Mouse (Mus musculus): ENCODE results near the gene Gm17657. TPM values are rescaled to one million over a fixed set of nuclear protein-coding genes. Genes with fewer than 3 reads are reported as not detected.
A peak's percentile ranks its signal among the peaks of the same experiment; 100 is the strongest.

The Gm17657 gene
- total and polyA plus RNA-seq, 2 experiments = not detected

DNA sequence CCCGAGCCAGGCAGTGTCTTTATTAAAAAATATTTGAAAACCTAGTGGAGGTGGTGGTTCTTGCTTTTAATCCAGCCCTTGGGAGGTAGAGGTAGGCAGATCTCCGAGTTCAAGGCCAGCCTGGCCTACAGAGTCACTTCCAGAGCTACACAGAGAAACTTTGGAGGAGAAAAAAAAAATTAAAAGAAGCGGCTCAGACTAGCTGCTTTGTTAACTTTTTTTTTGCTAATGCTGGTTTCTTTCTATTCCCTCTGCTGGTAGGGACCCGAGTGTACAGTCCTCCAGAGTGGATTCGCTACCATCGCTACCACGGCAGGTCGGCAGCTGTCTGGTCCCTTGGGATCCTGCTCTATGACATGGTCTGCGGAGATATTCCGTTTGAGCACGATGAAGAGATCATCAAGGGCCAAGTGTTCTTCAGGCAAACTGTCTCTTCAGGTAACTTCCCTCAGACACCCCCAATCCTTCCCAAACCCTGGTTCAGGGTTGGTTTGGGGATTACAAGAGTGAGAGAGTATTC is 55.9 kb downstream of the Gm17657 start:
- H3K36me3 ChIP-seq (ENCODE audit: control insufficient read depth, insufficient read depth, low read length) = peaks cover 18% of the 10 kb centered on the region

DNA sequence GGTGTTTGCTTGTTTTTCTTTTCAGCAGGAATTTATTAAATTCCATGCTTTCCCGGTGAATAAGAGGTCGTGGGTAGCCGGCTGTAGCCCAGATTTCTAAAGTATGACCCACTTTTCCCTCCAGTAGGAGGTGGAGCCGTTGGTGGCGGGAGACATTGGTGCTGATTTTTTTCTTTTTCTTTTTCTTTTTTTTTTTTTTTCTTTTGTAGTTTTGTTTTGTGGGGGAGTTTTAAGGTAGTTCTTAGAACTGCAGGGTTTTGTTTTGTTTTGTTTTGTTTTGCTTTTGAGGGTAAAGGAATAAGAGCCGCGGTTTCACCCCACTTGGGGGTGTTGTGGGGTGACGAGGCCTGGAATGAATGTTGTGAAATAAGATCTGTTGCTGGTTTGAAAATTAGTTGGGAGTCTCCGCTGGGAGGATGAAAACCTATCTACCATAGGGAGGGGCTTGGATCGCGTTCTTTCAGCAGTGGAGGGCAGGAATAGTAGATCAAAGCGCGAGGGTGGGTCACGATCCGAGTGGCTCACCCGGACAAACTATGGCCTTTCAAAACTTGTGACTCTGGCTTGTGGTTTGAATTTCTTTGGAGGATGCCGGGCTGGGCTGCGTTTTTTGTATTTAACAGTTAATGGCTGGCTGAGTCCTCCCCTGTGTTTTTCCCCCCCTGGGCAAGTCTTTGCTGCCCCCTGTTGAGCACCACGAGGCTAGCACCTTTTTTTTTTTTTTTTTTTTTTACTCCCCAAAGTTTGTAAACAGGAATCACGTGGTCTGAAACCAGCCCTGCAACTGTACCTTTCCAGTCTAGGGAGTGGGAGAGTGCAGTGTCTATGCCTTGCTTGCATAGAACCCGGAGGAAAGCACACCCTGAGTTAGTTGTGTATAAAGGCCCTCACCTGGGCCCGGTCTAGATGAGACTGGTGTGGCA is 56.9 kb downstream of the Gm17657 start:
- WGBS = 1% methylated on average over 22 of the region's 22 CpGs
- H3K9ac ChIP-seq (ENCODE audit: low read depth, low read length) = peak overlapping the region; percentile 100
- DNase-seq (ENCODE audit: extremely low read depth, low read depth, low spot score) = peak; percentile 86
- H3K4me1 ChIP-seq (ENCODE audit: control insufficient read depth, insufficient read depth, low read length) = peaks cover 7% of the 10 kb centered on the region
- H3K36me3 ChIP-seq (ENCODE audit: control insufficient read depth, insufficient read depth, low read length) = peaks cover 18% of the 10 kb centered on the region
- peaks cover 13% of the 10 kb centered on the region for H3K79me2 ChIP-seq (ENCODE audit: control insufficient read depth, insufficient read depth, low read length)
- no peak for TF ChIP-seq POLR2A (IDR thresholded peaks at IDR 0.05; ENCODE audit: extremely low read depth, insufficient read depth, low read length)
- TF ChIP-seq CTCF (IDR thresholded peaks at IDR 0.05; ENCODE audit: low read depth, low read length) = peak; percentile 77
- peak overlapping the region; percentile 98 for H3K27ac ChIP-seq (replicated peaks; ENCODE audit: insufficient read depth, low read depth, low read length)
- H3K4me3 ChIP-seq (ENCODE audit: insufficient read depth, low read depth, low read length) = peak overlapping the region; percentile 99
- H3K27me3 ChIP-seq (ENCODE audit: control insufficient read depth, insufficient read depth, low read length) = no peaks in the 10 kb centered on the region

More for the DNA sequence above, 55.9 kb downstream of the Gm17657 start:
- whole genome bisulfite sequencing = 59% methylated on average over 11 of the region's 11 CpGs
- H3K27ac ChIP-seq (replicated peaks; ENCODE audit: insufficient read depth, low read depth, low read length) = peak overlapping the region; percentile 19
- no peak for TF ChIP-seq CTCF (IDR thresholded peaks at IDR 0.05; ENCODE audit: low read depth, low read length)
- TF ChIP-seq POLR2A (IDR thresholded peaks at IDR 0.05; ENCODE audit: extremely low read depth, insufficient read depth, low read length) = no peak
- peaks cover 3% of the 10 kb centered on the region; the same call in 1 of the 2 replicates for H3K4me1 ChIP-seq (ENCODE audit: control insufficient read depth, insufficient read depth, low read length)
- H3K27me3 ChIP-seq (ENCODE audit: control insufficient read depth, insufficient read depth, low read length) = no peaks in the 10 kb centered on the region
- H3K4me3 ChIP-seq (ENCODE audit: insufficient read depth, low read depth, low read length) = 0 out of 2 replicates have a peak overlapping the region, but pooled peaks have one; percentile 14
- H3K9ac ChIP-seq (ENCODE audit: low read depth, low read length) = peak overlapping the region; percentile 59; the same call in 1 of the 2 replicates
- peaks cover 13% of the 10 kb centered on the region for H3K79me2 ChIP-seq (ENCODE audit: control insufficient read depth, insufficient read depth, low read length)
- no peak for DNase-seq (ENCODE audit: extremely low read depth, low read depth, low spot score)

DNA sequence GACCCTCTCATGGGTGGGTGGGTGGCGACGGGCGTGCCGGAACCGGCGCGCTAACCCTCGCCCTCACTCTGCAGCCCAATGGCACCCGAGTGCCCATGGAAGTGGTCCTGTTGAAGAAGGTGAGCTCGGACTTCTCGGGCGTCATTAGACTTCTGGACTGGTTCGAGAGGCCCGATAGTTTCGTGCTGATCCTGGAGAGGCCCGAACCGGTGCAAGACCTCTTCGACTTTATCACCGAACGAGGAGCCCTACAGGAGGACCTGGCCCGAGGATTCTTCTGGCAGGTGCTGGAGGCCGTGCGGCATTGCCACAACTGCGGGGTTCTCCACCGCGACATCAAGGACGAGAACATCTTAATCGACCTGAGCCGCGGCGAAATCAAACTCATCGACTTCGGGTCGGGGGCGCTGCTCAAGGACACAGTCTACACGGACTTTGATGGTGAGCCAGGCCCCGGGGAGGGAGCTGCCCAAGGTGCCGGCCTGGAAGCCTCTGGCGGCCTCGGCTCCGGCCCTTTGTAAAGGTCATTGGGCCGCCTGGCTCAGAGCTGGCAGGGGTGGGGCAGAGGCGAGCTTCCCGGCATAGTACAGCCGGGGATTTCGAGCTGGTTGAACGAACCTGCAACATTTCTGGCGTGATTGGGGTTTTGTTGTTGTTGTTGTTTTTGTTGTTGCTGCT is 57.7 kb downstream of the Gm17657 start:
- peak; percentile 76 for DNase-seq (ENCODE audit: extremely low read depth, low read depth, low spot score)
- Histone ChIP-seq H3K79me2 (ENCODE audit: control insufficient read depth, insufficient read depth, low read length) (peaks cover 13% of the 10 kb centered on the region), H3K27me3 (ENCODE audit: control insufficient read depth, insufficient read depth, low read length) (no peaks in the 10 kb centered on the region), H3K9ac (ENCODE audit: low read depth, low read length) (peak overlapping the region; percentile 100), H3K36me3 (ENCODE audit: control insufficient read depth, insufficient read depth, low read length) (peaks cover 18% of the 10 kb centered on the region), H3K4me3 (ENCODE audit: insufficient read depth, low read depth, low read length) (peak overlapping the region; percentile 99), H3K4me1 (ENCODE audit: control insufficient read depth, insufficient read depth, low read length) (peaks cover 12% of the 10 kb centered on the region), H3K27ac (replicated peaks; ENCODE audit: insufficient read depth, low read depth, low read length) (peak overlapping the region; percentile 98)
- TF ChIP-seq POLR2A (IDR thresholded peaks at IDR 0.05; ENCODE audit: extremely low read depth, insufficient read depth, low read length) (no peak), CTCF (IDR thresholded peaks at IDR 0.05; ENCODE audit: low read depth, low read length) (no peak)
- under 1% methylated on average over 48 of the region's 48 CpGs for WGBS

DNA sequence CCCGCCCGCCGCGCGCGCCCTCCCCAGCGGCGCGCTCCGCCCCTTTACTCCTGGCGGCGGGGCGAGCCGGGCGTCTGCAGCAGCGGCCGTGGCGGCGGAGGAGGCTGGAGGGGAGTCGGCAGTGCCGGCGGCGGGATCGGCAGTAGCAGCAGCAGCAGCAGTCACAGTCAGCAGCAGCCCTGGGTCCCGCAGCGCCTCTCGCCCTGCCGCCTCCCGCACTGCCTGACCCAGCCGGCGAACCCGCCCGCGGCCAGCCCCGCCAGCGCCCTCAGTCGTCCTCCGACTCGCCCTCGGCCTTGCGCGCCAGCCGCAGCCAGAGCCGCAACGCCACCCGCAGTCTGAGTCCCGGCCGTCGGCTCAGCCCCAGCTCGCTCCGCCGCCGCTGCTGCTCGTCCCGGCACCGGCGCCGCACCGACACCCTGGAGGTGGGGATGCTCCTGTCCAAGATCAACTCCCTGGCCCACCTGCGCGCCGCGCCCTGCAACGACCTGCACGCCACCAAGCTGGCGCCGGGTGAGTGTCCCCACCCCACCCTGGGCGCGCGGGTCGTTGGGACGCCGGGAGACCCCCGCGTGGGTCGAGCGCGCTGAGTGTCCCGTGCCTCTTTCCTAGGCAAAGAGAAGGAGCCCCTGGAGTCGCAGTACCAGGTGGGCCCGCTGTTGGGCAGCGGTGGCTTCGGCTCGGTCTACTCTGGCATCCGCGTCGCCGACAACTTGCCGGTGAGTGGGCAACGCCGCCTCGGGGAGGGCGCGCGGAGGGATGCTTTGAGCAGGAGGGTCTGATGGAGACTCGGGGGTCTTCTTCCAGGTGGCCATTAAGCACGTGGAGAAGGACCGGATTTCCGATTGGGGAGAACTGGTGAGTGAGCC is 58.5 kb downstream of the Gm17657 start, which contains the start of gene Pim1:
Pim1 (plus strand) TSS at position 41 of the 869 bp plus-strand sequence.
- TF ChIP-seq POLR2A (IDR thresholded peaks at IDR 0.05; ENCODE audit: extremely low read depth, insufficient read depth, low read length) = peak; percentile 99
- TF ChIP-seq CTCF (IDR thresholded peaks at IDR 0.05; ENCODE audit: low read depth, low read length) = no peak
- H3K36me3 ChIP-seq (ENCODE audit: control insufficient read depth, insufficient read depth, low read length) = peaks cover 18% of the 10 kb centered on the region
- no peaks in the 10 kb centered on the region for H3K27me3 ChIP-seq (ENCODE audit: control insufficient read depth, insufficient read depth, low read length)
- no peak for DNase-seq (ENCODE audit: extremely low read depth, low read depth, low spot score)
- H3K27ac ChIP-seq (replicated peaks; ENCODE audit: insufficient read depth, low read depth, low read length) = peak within 1 kb of the TSS; percentile 98
- WGBS = under 1% methylated on average over 86 of the region's 99 CpGs
- H3K4me3 ChIP-seq (ENCODE audit: insufficient read depth, low read depth, low read length) = peak within 1 kb of the TSS; percentile 99
- peaks cover 13% of the 10 kb centered on the region for H3K4me1 ChIP-seq (ENCODE audit: control insufficient read depth, insufficient read depth, low read length)
- H3K79me2 ChIP-seq (ENCODE audit: control insufficient read depth, insufficient read depth, low read length) = peaks cover 13% of the 10 kb centered on the region
- H3K9ac ChIP-seq (ENCODE audit: low read depth, low read length) = peak within 1 kb of the TSS; percentile 100
